Mouse (Mus musculus) heart, postnatal 0 days (tissue): ENCODE data around the gene Zer1. TPM values are rescaled to one million over a fixed set of nuclear protein-coding genes. Genes with fewer than 3 reads are reported as not detected.

Experiments
- ATAC-seq: fragments of 200-750 bp; cut with Nextera tagmentation; 2 replicates; pipeline ENCODE4 v1.8.0; 2017; ENCODE audit warnings: low read depth, moderate number of reproducible peaks, moderate library complexity; ENCODE audit not compliant: insufficient read depth
- DNase-seq: peaks from one replicate; pipeline ENCODE4 v3.0.0-alpha.2; 2016; ENCODE audit warnings: low spot score
- H3K27ac ChIP-seq: fragments of 300-500 bp; sonication (generic); 2 replicates; pipeline ENCODE4 v1.5.1; 2014; ENCODE audit warnings: low read depth, mild to moderate bottlenecking
- H3K27me3 ChIP-seq: fragments of 300-500 bp; sonication (generic); 2 replicates; pipeline ENCODE4 v1.6.1; 2014; ENCODE audit warnings: low read length, mixed read lengths; ENCODE audit not compliant: control insufficient read depth, insufficient read depth
- H3K36me3 ChIP-seq: fragments of 300-500 bp; sonication (generic); replicated peaks from 2 replicates; pipeline ENCODE4 v1.6.1; 2014; ENCODE audit warnings: low read length, mixed read lengths; ENCODE audit not compliant: control insufficient read depth, insufficient read depth
- H3K4me1 ChIP-seq: fragments of 300-500 bp; sonication (generic); 2 replicates; pipeline ENCODE4 v1.6.1; 2014; ENCODE audit warnings: antibody characterized with exemption; ENCODE audit not compliant: control insufficient read depth, insufficient read depth
- H3K4me2 ChIP-seq: fragments of 300-500 bp; sonication (generic); 2 replicates; pipeline ENCODE4 v1.6.1; 2014; ENCODE audit warnings: low read depth, mild to moderate bottlenecking, low read length, moderate library complexity
- H3K4me3 ChIP-seq: fragments of 300-500 bp; sonication (generic); 2 replicates; pipeline ENCODE4 v1.5.1; 2014; ENCODE audit warnings: low read depth, low read length
- H3K9ac ChIP-seq: fragments of 300-500 bp; sonication (generic); replicated peaks from 2 replicates; pipeline ENCODE4 v1.6.1; 2014; ENCODE audit warnings: low read depth, low read length, mixed read lengths
- H3K9me3 ChIP-seq: fragments of 300-500 bp; sonication (generic); replicated peaks from 2 replicates; pipeline ENCODE4 v1.6.1; 2016; ENCODE audit warnings: low read length; ENCODE audit not compliant: control insufficient read depth
- CTCF ChIP-seq: IDR thresholded peaks from 2 replicates; pipeline ENCODE4 v1.5.1; 2016; ENCODE audit warnings: antibody characterized with exemption, control low read depth, low read depth
- EP300 ChIP-seq: IDR thresholded peaks from 2 replicates; pipeline ENCODE4 v1.6.1; 2016; ENCODE audit warnings: antibody characterized with exemption, low read depth
- WGBS: fragments of 180-500 bp; shearing (Covaris S2); extraction: QIAGEN DNeasy Blood & Tissue Kit; methylation state at CpG from one replicate; pipeline ENCODE4 v1.1.7; 2014; 5-methylcytosine and 5-hydroxymethylcytosine counted together
- polyA plus RNA-seq: library from polyadenylated mRNA; unstranded; fragments of >200 nt; fragmentation: Nextera tagmentation; extraction: Ambion mirVana; gene quantifications from 2 replicates; pipeline ENCODE4 v1.2.1, GENCODE M21; 2015
- total RNA-seq: library from RNA; depleted of rRNA; stranded (reverse); fragments of >200 nt; gene quantifications from 2 replicates; pipeline ENCODE4 v1.2.3, GENCODE M21; 2014; ENCODE audit warnings: low replicate concordance

Zer1 gene
- total and polyA plus RNA-seq, 2 experiments from 2014 or later: 3.7 to 32.4 TPM

DNA sequence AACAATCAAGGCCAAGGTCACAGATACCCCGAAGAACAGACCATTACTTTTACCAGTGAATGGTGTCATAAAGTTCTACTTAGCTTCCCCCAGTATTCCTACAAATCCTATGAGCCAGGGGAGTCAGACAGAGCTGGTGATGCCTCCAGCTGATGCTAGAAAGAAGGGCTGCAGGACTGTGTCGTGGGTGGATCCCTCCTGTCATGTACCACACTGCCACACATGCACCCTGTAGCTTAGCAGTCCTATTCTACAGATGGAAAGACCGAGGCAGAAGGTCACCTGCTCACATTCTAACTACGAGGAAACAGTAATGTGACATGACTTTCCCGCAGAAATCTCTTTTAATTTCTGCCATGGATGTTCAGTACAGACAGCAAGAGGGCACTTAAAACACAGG, 1.6 kb downstream of the Zer1 start:
- Histone ChIP-seq H3K4me2 (no peak overlapping the region), H3K9me3 (no peaks in the 10 kb centered on the region), H3K4me1 (peaks cover 8% of the 10 kb centered on the region), H3K27me3 (no peaks in the 10 kb centered on the region), H3K27ac (no peak overlapping the region), H3K9ac (no peak overlapping the region), H3K4me3 (no peak overlapping the region), H3K36me3 (no peaks in the 10 kb centered on the region)
- TF ChIP-seq EP300 (no peak), CTCF (no peak)
- DNase-seq (no peak), ATAC-seq (no peak)
- WGBS: 81% methylated on average over 5 of the region's 5 CpGs

DNA sequence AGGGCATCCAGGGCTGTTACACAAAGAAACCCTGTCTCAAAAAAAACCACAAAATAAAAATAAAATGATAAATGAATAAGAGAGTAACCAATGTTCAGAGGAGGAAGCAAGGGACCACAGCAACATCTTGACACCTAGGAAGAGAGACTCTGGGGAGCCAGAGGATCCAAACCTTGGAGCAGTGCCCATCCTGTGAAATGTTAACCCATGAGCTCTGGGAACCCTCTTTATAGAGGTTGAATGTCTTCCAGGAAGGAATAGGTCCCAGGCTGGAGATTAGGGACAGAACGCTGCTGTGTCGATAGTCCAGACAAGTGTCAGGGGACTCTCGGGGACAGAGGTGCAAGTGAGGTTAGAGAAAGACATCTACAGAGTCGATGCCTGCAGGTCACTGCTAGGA, 4.1 kb downstream of the Zer1 start:
- Histone ChIP-seq H3K9me3 (no peaks in the 10 kb centered on the region), H3K27me3 (no peaks in the 10 kb centered on the region), H3K36me3 (no peaks in the 10 kb centered on the region), H3K4me1 (peaks cover 8% of the 10 kb centered on the region), H3K4me2 (no peak overlapping the region), H3K4me3 (no peak overlapping the region), H3K9ac (no peak overlapping the region), H3K27ac (no peak overlapping the region)
- no peak for ATAC-seq
- TF ChIP-seq CTCF (no peak), EP300 (no peak)
- no peak for DNase-seq
- WGBS: 71% methylated on average over 4 of the region's 4 CpGs

DNA sequence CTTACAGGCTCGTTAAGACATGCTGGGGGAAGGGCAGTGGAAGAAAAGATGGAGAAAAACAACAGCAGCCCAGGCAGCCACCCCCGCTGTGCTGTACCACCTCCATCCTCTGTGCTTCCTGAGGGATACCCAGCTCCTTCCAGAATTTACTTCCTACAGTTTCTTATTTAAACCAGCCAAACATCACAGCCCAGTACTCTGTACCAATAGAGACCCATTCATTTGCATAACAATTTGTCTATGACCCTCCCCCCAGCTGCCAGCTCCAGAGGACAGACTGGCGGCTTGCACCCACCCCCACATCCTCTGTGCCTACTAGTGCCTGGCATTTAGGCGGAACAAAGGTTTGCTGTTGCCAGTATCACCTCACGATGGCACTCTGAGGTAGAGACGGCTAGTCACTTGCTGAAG, 4.7 kb downstream of the Zer1 start:
- no peaks in the 10 kb centered on the region for H3K27me3 ChIP-seq
- no peak for DNase-seq
- no peak for ATAC-seq
- TF ChIP-seq EP300 (no peak), CTCF (no peak)
- H3K4me3 ChIP-seq: no peak overlapping the region
- no peak overlapping the region for H3K27ac ChIP-seq
- H3K4me2 ChIP-seq: no peak overlapping the region
- H3K4me1 ChIP-seq: peaks cover 8% of the 10 kb centered on the region
- no peaks in the 10 kb centered on the region for H3K36me3 ChIP-seq
- H3K9me3 ChIP-seq: no peaks in the 10 kb centered on the region
- WGBS: 47% methylated on average over 6 of the region's 6 CpGs
- H3K9ac ChIP-seq: no peak overlapping the region

DNA sequence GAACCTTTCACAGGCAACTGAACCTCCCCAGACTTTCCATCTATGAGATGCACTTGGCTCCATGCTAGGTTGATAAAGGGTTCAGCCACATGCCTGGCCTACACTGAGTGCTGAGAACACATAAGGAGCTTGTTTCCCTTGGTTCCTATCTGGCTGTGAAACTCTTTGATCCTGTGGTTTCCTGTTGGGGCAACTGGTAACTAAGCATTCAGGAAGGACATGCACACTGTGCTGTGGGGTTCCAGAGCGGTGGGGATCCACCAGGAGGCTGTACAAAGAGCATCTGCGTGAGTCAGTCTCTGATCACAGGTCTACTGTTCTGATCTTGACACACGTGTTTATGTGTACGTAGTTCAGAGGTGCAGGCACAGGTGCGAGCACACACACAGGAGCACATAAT, 11.8 kb downstream of the Zer1 start:
- no peak for DNase-seq
- Histone ChIP-seq H3K4me3 (no peak overlapping the region), H3K4me2 (no peak overlapping the region), H3K36me3 (peaks cover 47% of the 10 kb centered on the region), H3K27me3 (no peaks in the 10 kb centered on the region), H3K9ac (no peak overlapping the region), H3K4me1 (no peaks in the 10 kb centered on the region), H3K9me3 (no peaks in the 10 kb centered on the region), H3K27ac (no peak overlapping the region)
- TF ChIP-seq CTCF (no peak), EP300 (no peak)
- ATAC-seq: no peak
- WGBS: 81% methylated on average over 5 of the region's 5 CpGs

DNA sequence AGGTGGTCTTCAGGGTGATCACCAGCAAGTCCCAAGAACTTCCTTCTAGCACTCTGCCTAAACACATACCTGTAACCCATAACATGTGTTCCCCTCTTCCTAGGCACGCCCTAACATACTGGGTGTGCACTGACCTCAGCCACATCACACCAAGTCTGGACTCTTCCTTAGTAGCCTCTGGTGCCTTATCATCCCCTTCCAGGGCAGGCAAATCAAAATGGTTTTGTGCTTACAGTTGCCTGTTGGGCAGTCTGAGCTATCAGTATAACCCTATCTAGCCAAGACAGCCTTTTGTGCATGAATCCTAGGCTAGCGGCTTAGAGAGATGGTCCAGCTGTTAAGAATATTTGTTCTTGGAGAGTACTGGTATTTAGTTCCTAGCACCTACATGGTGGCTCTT, 12.9 kb downstream of the Zer1 start:
- H3K4me1 ChIP-seq: no peaks in the 10 kb centered on the region
- no peak overlapping the region for H3K27ac ChIP-seq
- no peaks in the 10 kb centered on the region for H3K27me3 ChIP-seq
- no peaks in the 10 kb centered on the region for H3K9me3 ChIP-seq
- no peak for TF ChIP-seq CTCF
- no peak for TF ChIP-seq EP300
- H3K36me3 ChIP-seq: peaks cover 57% of the 10 kb centered on the region
- no peak overlapping the region for H3K9ac ChIP-seq
- 89% methylated on average over 2 of the region's 2 CpGs for WGBS
- ATAC-seq: no peak
- H3K4me2 ChIP-seq: no peak overlapping the region
- DNase-seq: no peak
- H3K4me3 ChIP-seq: no peak overlapping the region

DNA sequence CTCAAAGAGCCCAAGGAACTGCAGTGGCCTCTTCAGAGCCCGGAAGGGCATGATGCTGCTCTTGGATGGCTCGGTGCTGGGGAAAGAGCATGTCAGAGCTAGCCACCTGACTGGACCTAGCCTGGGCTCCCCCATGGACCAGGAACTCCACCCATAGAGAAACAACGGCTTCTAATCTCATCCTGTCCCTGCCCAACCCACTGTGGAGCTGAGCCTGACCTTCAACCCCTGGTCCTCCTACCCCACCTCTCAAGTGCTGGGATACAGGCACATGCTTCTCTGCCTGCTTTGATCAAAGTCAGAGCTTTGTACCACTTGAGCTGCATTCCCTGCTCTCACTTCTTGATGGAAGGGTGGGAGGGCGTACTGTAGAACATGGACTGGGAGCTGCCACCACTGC, 16.1 kb downstream of the Zer1 start:
- TF ChIP-seq CTCF: no peak
- no peak for TF ChIP-seq EP300
- no peak for DNase-seq
- peaks cover 62% of the 10 kb centered on the region for H3K36me3 ChIP-seq
- WGBS: 74% methylated on average over 4 of the region's 4 CpGs
- H3K4me2 ChIP-seq: no peak overlapping the region
- no peak overlapping the region for H3K9ac ChIP-seq
- H3K9me3 ChIP-seq: no peaks in the 10 kb centered on the region
- no peaks in the 10 kb centered on the region for H3K4me1 ChIP-seq
- H3K27ac ChIP-seq: no peak overlapping the region
- no peak for ATAC-seq
- no peaks in the 10 kb centered on the region for H3K27me3 ChIP-seq
- H3K4me3 ChIP-seq: no peak overlapping the region
